Mouse (Mus musculus): ENCODE data around the gene Zfp683.

DNA sequence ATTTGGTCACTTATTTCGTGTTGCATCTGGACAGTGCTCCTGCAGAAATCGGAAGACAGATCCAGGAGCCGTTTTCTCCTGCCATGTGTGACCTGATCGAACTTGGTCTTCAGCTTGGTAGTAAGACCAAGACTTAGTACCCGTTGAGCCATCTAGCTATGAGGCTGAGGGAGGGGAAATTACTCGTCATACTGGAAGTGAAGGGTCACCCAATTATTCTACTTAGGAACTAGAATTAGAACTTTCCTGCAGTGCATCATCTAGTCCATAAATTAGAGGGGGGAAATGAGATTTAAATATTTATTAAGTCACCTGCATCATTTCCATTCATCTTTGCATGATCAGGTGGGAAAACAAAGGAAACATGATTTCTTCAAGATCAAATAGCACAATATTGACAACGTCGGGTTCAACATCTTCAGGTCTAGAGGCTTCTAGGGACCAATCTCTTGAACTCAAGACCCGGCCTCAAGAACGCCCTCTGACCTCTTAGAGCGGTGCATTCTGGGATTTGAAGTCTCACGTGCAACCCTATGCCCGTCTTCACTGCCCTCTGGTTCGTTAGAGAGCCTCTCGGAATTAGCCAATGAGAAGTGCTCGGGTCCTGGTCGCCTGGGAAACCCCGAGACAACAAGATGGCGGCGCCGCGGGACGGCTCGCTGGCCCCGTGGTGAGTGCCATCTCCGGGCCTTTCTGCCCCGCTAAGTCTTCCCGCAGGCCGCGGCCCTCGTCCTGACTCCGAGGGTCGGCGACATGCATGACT lies 48.5 kb downstream of the Zfp683 start, which contains the start of gene Ubxn11:
- TF ChIP-seq CTCF (IDR thresholded peaks at IDR 0.05; ENCODE audit: extremely low read depth, insufficient read depth, low read length) (no peak), POLR2A (IDR thresholded peaks at IDR 0.05; ENCODE audit: extremely low read depth, insufficient read depth, low read length) (no peak)
